Mouse (Mus musculus) midbrain, embryonic 10.5 days (tissue): ENCODE data around the gene Gm49333. TPM values are rescaled to one million over a fixed set of nuclear protein-coding genes. Genes with fewer than 3 reads are reported as not detected.

ENCODE experiments used
- microRNA counts: library from miRNA; unstranded; fragments of <30 nt; microRNA quantifications from one replicate; lab custom pipeline; 2017
- microRNA-seq: library from miRNA; unstranded; fragments of <30 nt; microRNA quantifications from one replicate; pipeline ENCODE4, GENCODE M21; 2017
- polyA plus RNA-seq: library from polyadenylated mRNA; unstranded; fragments of >200 nt; fragmentation: Nextera tagmentation; extraction: Ambion mirVana; gene quantifications from 2 replicates; pipeline ENCODE4 v1.2.1, GENCODE M21; 2016

Gene Gm49333
- polyA plus RNA-seq, 1 experiment from 2014 or later = not detected

MicroRNA genes within 50 kb of the gene (microRNA counts, 519-probe panel; counts per million panel counts)
- 6,227 counts per million, percentile 56 among the panel's probes with 10 or more counts for microRNA mmu-miR-1224 (lab: Ali Mortazavi, UCI)

Small RNA genes within 50 kb of the gene (microRNA-seq; reads per million reads assigned to microRNA genes)
- 10.2 reads per million, percentile 21 among the genes with 10 or more reads in this experiment for gene Mir1224

Other genes starting within 250 kb of the Gm49333 start
- 56.1 and 72.8 TPM in 2 replicates for gene Abcc5, start 185.2 kb upstream of the Gm49333 start, polyA plus RNA-seq
- gene Eif2b5, start 112.8 kb upstream of the Gm49333 start, polyA plus RNA-seq = 151 TPM in 2 replicates
- 28.5 and 37.5 TPM in 2 replicates for gene Dvl3, start 94.6 kb upstream of the Gm49333 start, polyA plus RNA-seq
- 711 and 831 TPM in 2 replicates for gene Ap2m1, start 76.1 kb upstream of the Gm49333 start, polyA plus RNA-seq
- 58.9 and 62.2 TPM in 2 replicates for gene Abcf3, start 63.0 kb upstream of the Gm49333 start, polyA plus RNA-seq
- 1.7 and 4.5 TPM in 2 replicates for gene Vwa5b2, start 22.1 kb upstream of the Gm49333 start, polyA plus RNA-seq
- gene Eef1akmt4, start within 50 bp of the Gm49333 start, polyA plus RNA-seq = 36.0 and 42.1 TPM in 2 replicates
- 59.4 and 61.1 TPM in 2 replicates for gene Alg3, start 125 bp downstream of the Gm49333 start, polyA plus RNA-seq
- gene Camk2n2, start 9.7 kb downstream of the Gm49333 start, polyA plus RNA-seq = 3.1 and 3.3 TPM in 2 replicates
- gene Ece2, start 18.2 kb downstream of the Gm49333 start, polyA plus RNA-seq = 5.0 and 6.5 TPM in 2 replicates
- 527 and 536 TPM in 2 replicates for gene Psmd2, start 40.0 kb downstream of the Gm49333 start, polyA plus RNA-seq
- 216 and 221 TPM in 2 replicates for gene Eif4g1, start 56.7 kb downstream of the Gm49333 start, polyA plus RNA-seq
- gene Fam131a, start 81.6 kb downstream of the Gm49333 start, polyA plus RNA-seq = 8.8 and 11.3 TPM in 2 replicates
- 136 and 148 TPM in 2 replicates for gene Polr2h, start 106.1 kb downstream of the Gm49333 start, polyA plus RNA-seq
- 12.8 and 16.8 TPM in 2 replicates for gene Clcn2, start 106.1 kb downstream of the Gm49333 start, polyA plus RNA-seq
- gene Chrd, start 121.5 kb downstream of the Gm49333 start, polyA plus RNA-seq = 1.5 and 2.0 TPM in 2 replicates
- gene Thpo, start 122.9 kb downstream of the Gm49333 start, polyA plus RNA-seq = 0.37 and 0.56 TPM in 2 replicates